Mouse (Mus musculus) limb, embryonic 12.5 days (tissue): ENCODE results near the gene Trmt61a. TPM values are rescaled to one million over a fixed set of nuclear protein-coding genes. Genes with fewer than 3 reads are reported as not detected.
A peak's percentile ranks its signal among the peaks of the same experiment; 100 is the strongest.

ENCODE experiments used
- ATAC-seq: fragments of 200-750 bp; cut with Nextera tagmentation; 2 replicates; pipeline ENCODE4 v1.8.0; 2017; ENCODE audit warnings: low read depth, moderate TSS enrichment; ENCODE audit not compliant: insufficient number of reproducible peaks, insufficient read depth, low FRiP score, low TSS enrichment
- H3K27ac ChIP-seq: fragments of 300-500 bp; sonication (generic); 2 replicates; pipeline ENCODE4 v1.5.1; 2016; ENCODE audit warnings: mild to moderate bottlenecking, moderate library complexity
- H3K27me3 ChIP-seq: fragments of 300-500 bp; sonication (generic); 2 replicates; pipeline ENCODE4 v1.6.1; 2016; ENCODE audit warnings: mild to moderate bottlenecking, moderate library complexity
- H3K36me3 ChIP-seq: fragments of 300-500 bp; sonication (generic); 2 replicates; pipeline ENCODE4 v1.6.1; 2016; ENCODE audit warnings: mild to moderate bottlenecking, moderate library complexity
- H3K4me1 ChIP-seq: fragments of 300-500 bp; sonication (generic); replicated peaks from 2 replicates; pipeline ENCODE4 v1.6.1; 2016
- H3K4me2 ChIP-seq: fragments of 300-500 bp; sonication (generic); 2 replicates; pipeline ENCODE4 v1.6.1; 2016; ENCODE audit warnings: mild to moderate bottlenecking, moderate library complexity
- H3K4me3 ChIP-seq: fragments of 300-500 bp; sonication (generic); replicated peaks from 2 replicates; pipeline ENCODE4 v1.5.1; 2016; ENCODE audit warnings: mild to moderate bottlenecking
- H3K9ac ChIP-seq: fragments of 300-500 bp; sonication (generic); replicated peaks from 2 replicates; pipeline ENCODE4 v1.6.1; 2016; ENCODE audit warnings: mild to moderate bottlenecking, moderate library complexity
- H3K9me3 ChIP-seq: fragments of 300-500 bp; sonication (generic); 2 replicates; pipeline ENCODE4 v1.6.1; 2016; ENCODE audit warnings: mild to moderate bottlenecking, moderate library complexity
- WGBS: fragments of 180-500 bp; shearing (Covaris S2); methylation state at CpG from one replicate; pipeline ENCODE4 v1.1.7; 2016; 5-methylcytosine and 5-hydroxymethylcytosine counted together
- polyA plus RNA-seq: library from polyadenylated mRNA; unstranded; fragments of >200 nt; fragmentation: Nextera tagmentation; extraction: Ambion mirVana; gene quantifications from 2 replicates; pipeline ENCODE4 v1.2.1, GENCODE M21; 2016

Trmt61a gene
- polyA plus RNA-seq, 1 experiment from 2014 or later, result 10.4 TPM

DNA sequence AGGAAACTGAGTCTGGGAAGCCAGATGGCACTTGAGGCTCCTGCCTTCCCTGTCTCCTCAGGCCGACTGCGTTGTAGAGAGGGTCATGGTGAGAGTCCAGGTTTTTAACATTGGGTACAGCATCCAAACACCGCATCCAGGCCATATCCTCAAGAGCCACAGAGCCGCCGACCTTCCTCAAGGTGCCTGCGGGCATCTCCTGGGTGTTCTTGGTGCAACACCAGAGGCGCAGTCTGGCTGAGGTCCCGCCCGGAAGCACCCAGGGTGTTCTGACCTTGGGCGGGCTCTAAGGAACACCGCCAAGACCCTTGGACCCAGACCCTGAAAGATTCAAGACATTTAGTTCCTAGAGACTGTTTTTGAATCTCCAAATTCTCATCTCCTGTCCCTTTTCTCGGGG, 5.3 kb upstream of the Trmt61a start:
- Histone ChIP-seq H3K36me3 (no peaks in the 10 kb centered on the region), H3K27me3 (peaks cover 72% of the 10 kb centered on the region), H3K4me2 (peak overlapping the region; percentile 95), H3K9me3 (no peaks in the 10 kb centered on the region), H3K9ac (no peak overlapping the region), H3K27ac (no peak overlapping the region), H3K4me1 (peaks cover 43% of the 10 kb centered on the region), H3K4me3 (peak overlapping the region; percentile 56)
- no peak for ATAC-seq
- WGBS, result 8% methylated on average over 12 of the region's 12 CpGs

- no peak overlapping the region for H3K4me3 ChIP-seq
- H3K27ac ChIP-seq, result no peak overlapping the region
- H3K36me3 ChIP-seq, result no peaks in the 10 kb centered on the region
- no peak overlapping the region for H3K9ac ChIP-seq
- no peak overlapping the region for H3K4me2 ChIP-seq
- peaks cover 60% of the 10 kb centered on the region for H3K27me3 ChIP-seq
- 62% methylated on average over 2 of the region's 2 CpGs for WGBS
- ATAC-seq, result no peak
- H3K4me1 ChIP-seq, result peaks cover 46% of the 10 kb centered on the region
- no peaks in the 10 kb centered on the region for H3K9me3 ChIP-seq
Observed at GRCm38 (mm10) chr12:111674850-111675486, 2.9 kb upstream of the Trmt61a start.

GRCm38 (mm10) chr12:111675797-111676580, 1.9 kb upstream of the Trmt61a start:
- no peaks in the 10 kb centered on the region for H3K9me3 ChIP-seq
- H3K36me3 ChIP-seq, result peaks cover 4% of the 10 kb centered on the region; the same call in 1 of the 2 replicates
- no peak overlapping the region for H3K4me2 ChIP-seq
- H3K27ac ChIP-seq, result no peak overlapping the region
- 76% methylated on average over 6 of the region's 6 CpGs for WGBS
- peaks cover 50% of the 10 kb centered on the region for H3K27me3 ChIP-seq
- H3K9ac ChIP-seq, result no peak overlapping the region
- peaks cover 37% of the 10 kb centered on the region for H3K4me1 ChIP-seq
- ATAC-seq, result no peak
- H3K4me3 ChIP-seq, result no peak overlapping the region

- Histone ChIP-seq H3K4me3 (peak overlapping the region; percentile 92), H3K4me1 (peaks cover 24% of the 10 kb centered on the region), H3K36me3 (peaks cover 16% of the 10 kb centered on the region; the same call in 1 of the 2 replicates), H3K9ac (peak overlapping the region; percentile 61), H3K9me3 (no peaks in the 10 kb centered on the region), H3K27me3 (peaks cover 35% of the 10 kb centered on the region), H3K27ac (peak overlapping the region; percentile 93), H3K4me2 (peak overlapping the region; percentile 97)
- ATAC-seq, result no peak; the same call in 1 of the 2 replicates
- 27% methylated on average over 5 of the region's 5 CpGs for WGBS
Observed at GRCm38 (mm10) chr12:111677421-111677820, 484 bp upstream of the Trmt61a start.

DNA sequence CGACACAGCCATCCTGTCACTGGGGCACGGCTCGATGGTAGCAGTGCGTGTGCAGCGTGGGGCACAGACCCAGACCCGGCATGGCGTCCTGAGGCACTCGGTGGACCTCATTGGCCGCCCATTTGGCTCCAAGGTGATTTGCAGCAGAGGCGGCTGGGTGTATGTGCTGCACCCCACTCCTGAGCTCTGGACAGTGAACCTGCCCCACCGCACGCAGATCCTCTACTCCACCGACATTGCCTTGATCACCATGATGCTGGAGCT, 697 bp downstream of the Trmt61a start:
- Histone ChIP-seq H3K4me1 (peaks cover 18% of the 10 kb centered on the region), H3K4me3 (peak overlapping the region; percentile 92), H3K9ac (peak overlapping the region; percentile 61), H3K36me3 (peaks cover 27% of the 10 kb centered on the region; the same call in 1 of the 2 replicates), H3K27ac (no peak overlapping the region), H3K27me3 (peaks cover 24% of the 10 kb centered on the region), H3K9me3 (no peaks in the 10 kb centered on the region), H3K4me2 (peak overlapping the region; percentile 97)
- WGBS, result 5% methylated on average over 13 of the region's 13 CpGs
- ATAC-seq, result no peak

DNA sequence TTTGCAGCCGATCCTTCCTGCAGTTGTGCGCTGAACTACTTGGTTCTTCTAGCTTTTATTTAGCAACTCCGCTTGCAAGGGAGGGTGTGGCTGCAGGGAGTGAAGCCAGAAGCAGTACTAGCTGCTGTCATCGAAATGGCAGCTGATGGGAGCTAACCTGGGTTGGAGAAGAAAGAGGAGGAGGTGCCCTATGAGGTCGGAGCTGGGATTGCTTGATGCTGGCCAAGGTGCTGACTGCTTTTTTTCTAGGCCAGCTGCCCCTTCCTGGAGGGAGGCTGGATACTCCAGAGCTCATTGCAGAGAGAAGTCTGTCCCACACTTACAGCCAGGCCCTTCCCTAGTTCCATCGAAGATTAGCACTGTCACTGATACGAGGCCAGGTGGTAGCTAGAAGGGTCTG, 1.1 kb downstream of the Trmt61a start:
- peaks cover 20% of the 10 kb centered on the region for H3K27me3 ChIP-seq
- peak overlapping the region; percentile 92 for H3K4me3 ChIP-seq
- ATAC-seq, result no peak
- 57% methylated on average over 7 of the region's 7 CpGs for WGBS
- H3K4me1 ChIP-seq, result peaks cover 18% of the 10 kb centered on the region
- peak overlapping the region; percentile 97 for H3K4me2 ChIP-seq
- H3K36me3 ChIP-seq, result peaks cover 31% of the 10 kb centered on the region; the same call in 1 of the 2 replicates
- no peak overlapping the region for H3K27ac ChIP-seq
- peak overlapping the region; percentile 61 for H3K9ac ChIP-seq
- H3K9me3 ChIP-seq, result no peaks in the 10 kb centered on the region

- Histone ChIP-seq H3K27me3 (peaks cover 6% of the 10 kb centered on the region; the same call in 1 of the 2 replicates), H3K4me1 (peaks cover 18% of the 10 kb centered on the region), H3K4me2 (no peak overlapping the region), H3K27ac (no peak overlapping the region), H3K9ac (no peak overlapping the region), H3K9me3 (no peaks in the 10 kb centered on the region), H3K36me3 (peaks cover 33% of the 10 kb centered on the region; the same call in 1 of the 2 replicates), H3K4me3 (no peak overlapping the region)
- no peak for ATAC-seq
- whole genome bisulfite sequencing, result 93% methylated on average over 13 of the region's 13 CpGs
Observed at GRCm38 (mm10) chr12:111680661-111681060, 2.8 kb downstream of the Trmt61a start.

DNA sequence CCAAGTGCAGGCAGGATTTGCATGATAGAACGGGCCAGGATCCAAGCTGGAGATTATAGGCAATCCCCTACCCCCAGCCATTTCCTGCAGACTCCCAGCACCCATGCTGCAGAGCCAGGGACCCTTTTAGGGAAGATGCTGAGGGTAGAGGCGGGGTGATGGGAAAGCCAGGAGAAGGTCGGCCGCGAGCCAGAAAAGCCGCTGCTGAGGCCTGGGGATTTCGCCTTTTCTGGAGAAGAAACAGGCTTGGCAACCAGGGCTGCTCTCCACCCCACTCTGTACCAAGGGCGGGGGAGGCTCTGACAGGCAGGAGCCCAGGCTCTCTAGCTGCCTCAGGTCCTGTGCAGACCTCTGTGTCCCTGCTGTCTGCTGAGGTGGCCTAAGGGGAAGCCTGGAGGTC, 3.4 kb downstream of the Trmt61a start:
- H3K27me3 ChIP-seq, result no peaks in the 10 kb centered on the region
- H3K9ac ChIP-seq, result no peak overlapping the region
- no peak overlapping the region for H3K4me2 ChIP-seq
- peaks cover 18% of the 10 kb centered on the region for H3K4me1 ChIP-seq
- H3K36me3 ChIP-seq, result peaks cover 33% of the 10 kb centered on the region; the same call in 1 of the 2 replicates
- H3K4me3 ChIP-seq, result no peak overlapping the region
- H3K27ac ChIP-seq, result no peak overlapping the region
- H3K9me3 ChIP-seq, result no peaks in the 10 kb centered on the region
- ATAC-seq, result no peak
- WGBS, result 90% methylated on average over 8 of the region's 8 CpGs

GRCm38 (mm10) chr12:111682003-111682402, 4.1 kb downstream of the Trmt61a start:
- H3K27me3 ChIP-seq, result no peaks in the 10 kb centered on the region
- no peak overlapping the region for H3K4me3 ChIP-seq
- H3K9ac ChIP-seq, result no peak overlapping the region
- WGBS, result 83% methylated on average over 5 of the region's 5 CpGs
- no peak overlapping the region for H3K27ac ChIP-seq
- H3K4me1 ChIP-seq, result peaks cover 18% of the 10 kb centered on the region
- H3K36me3 ChIP-seq, result peaks cover 33% of the 10 kb centered on the region; the same call in 1 of the 2 replicates
- no peaks in the 10 kb centered on the region for H3K9me3 ChIP-seq
- H3K4me2 ChIP-seq, result no peak overlapping the region
- no peak for ATAC-seq

- 68% methylated on average over 5 of the region's 5 CpGs for WGBS
- H3K27ac ChIP-seq, result no peak overlapping the region
- H3K4me2 ChIP-seq, result no peak overlapping the region
- no peaks in the 10 kb centered on the region for H3K9me3 ChIP-seq
- no peak overlapping the region for H3K4me3 ChIP-seq
- no peak overlapping the region for H3K9ac ChIP-seq
- peaks cover 12% of the 10 kb centered on the region for H3K4me1 ChIP-seq
- no peak for ATAC-seq
- no peaks in the 10 kb centered on the region for H3K27me3 ChIP-seq
- H3K36me3 ChIP-seq, result peaks cover 33% of the 10 kb centered on the region; the same call in 1 of the 2 replicates
Observed at GRCm38 (mm10) chr12:111682806-111683205, 4.9 kb downstream of the Trmt61a start.

DNA sequence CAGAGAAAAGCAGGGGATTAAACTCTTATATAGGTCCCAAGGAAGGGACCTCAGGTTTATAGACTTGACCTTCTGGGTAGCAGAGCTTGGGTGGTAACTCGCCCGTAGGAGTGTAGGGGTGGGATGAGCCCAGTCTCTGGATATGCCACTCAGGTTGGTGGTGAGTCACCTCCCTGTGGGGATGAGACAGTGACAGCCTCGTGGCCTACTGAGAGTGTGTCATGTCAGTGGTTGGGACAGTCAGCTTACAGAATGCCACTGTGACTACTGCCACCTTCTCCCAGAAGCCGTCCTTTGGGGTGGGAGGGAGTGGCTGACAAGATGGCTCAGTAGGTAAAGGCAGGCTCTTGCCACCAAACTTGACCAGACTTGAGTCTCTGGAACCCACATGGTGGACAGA, 8.5 kb downstream of the Trmt61a start:
- ATAC-seq, result no peak
- no peaks in the 10 kb centered on the region for H3K9me3 ChIP-seq
- H3K36me3 ChIP-seq, result peaks cover 25% of the 10 kb centered on the region; the same call in 1 of the 2 replicates
- H3K27ac ChIP-seq, result no peak overlapping the region
- no peak overlapping the region for H3K4me3 ChIP-seq
- no peaks in the 10 kb centered on the region for H3K27me3 ChIP-seq
- 72% methylated on average over 4 of the region's 4 CpGs for WGBS
- no peak overlapping the region for H3K9ac ChIP-seq
- no peak overlapping the region for H3K4me2 ChIP-seq
- H3K4me1 ChIP-seq, result peaks cover 6% of the 10 kb centered on the region
